Mouse (Mus musculus): ENCODE measurements around the gene Nop53. TPM values are rescaled to one million over a fixed set of nuclear protein-coding genes. Genes with fewer than 3 reads are reported as not detected.

Nop53 gene
- polyA plus RNA-seq, 1 experiment = 91.6 TPM

- H3K27ac ChIP-seq (ENCODE audit: insufficient read depth, low read length) = no peak overlapping the region
- H3K4me1 ChIP-seq (ENCODE audit: control insufficient read depth, insufficient read depth, low read length) = no peaks in the 10 kb centered on the region
- H3K4me3 ChIP-seq (ENCODE audit: insufficient read depth, low read length) = no peak overlapping the region
- TF ChIP-seq CTCF (IDR thresholded peaks at IDR 0.05; ENCODE audit: extremely low read depth, insufficient read depth, low read length) (no peak), POLR2A (IDR thresholded peaks at IDR 0.05; ENCODE audit: extremely low read depth, insufficient read depth, low read length) (no peak)
Observed at GRCm38 (mm10) chr7:15914751-15915150, 31.1 kb downstream of the Nop53 start.

- Histone ChIP-seq H3K4me1 (ENCODE audit: control insufficient read depth, insufficient read depth, low read length) (no peaks in the 10 kb centered on the region), H3K27ac (ENCODE audit: insufficient read depth, low read length) (no peak overlapping the region), H3K4me3 (ENCODE audit: insufficient read depth, low read length) (no peak overlapping the region)
- TF ChIP-seq CTCF (IDR thresholded peaks at IDR 0.05; ENCODE audit: extremely low read depth, insufficient read depth, low read length) (peak; percentile 55; the same call in 1 of the 2 replicates), POLR2A (IDR thresholded peaks at IDR 0.05; ENCODE audit: extremely low read depth, insufficient read depth, low read length) (no peak)
Observed at GRCm38 (mm10) chr7:15914252-15914651, 31.6 kb downstream of the Nop53 start.

- no peak overlapping the region for H3K27ac ChIP-seq (ENCODE audit: insufficient read depth, low read length)
- H3K4me3 ChIP-seq (ENCODE audit: insufficient read depth, low read length) = no peak overlapping the region
- H3K4me1 ChIP-seq (ENCODE audit: control insufficient read depth, insufficient read depth, low read length) = no peaks in the 10 kb centered on the region
- TF ChIP-seq POLR2A (IDR thresholded peaks at IDR 0.05; ENCODE audit: extremely low read depth, insufficient read depth, low read length) = no peak
- peak; percentile 57 for TF ChIP-seq CTCF (IDR thresholded peaks at IDR 0.05; ENCODE audit: extremely low read depth, insufficient read depth, low read length)
Observed at GRCm38 (mm10) chr7:15912183-15912582, 33.7 kb downstream of the Nop53 start.

GRCm38 (mm10) chr7:15910521-15910920, 35.4 kb downstream of the Nop53 start:
- no peaks in the 10 kb centered on the region for H3K4me1 ChIP-seq (ENCODE audit: control insufficient read depth, insufficient read depth, low read length)
- no peak overlapping the region for H3K27ac ChIP-seq (ENCODE audit: insufficient read depth, low read length)
- no peak for TF ChIP-seq POLR2A (IDR thresholded peaks at IDR 0.05; ENCODE audit: extremely low read depth, insufficient read depth, low read length)
- TF ChIP-seq CTCF (IDR thresholded peaks at IDR 0.05; ENCODE audit: extremely low read depth, insufficient read depth, low read length) = no peak
- no peak overlapping the region for H3K4me3 ChIP-seq (ENCODE audit: insufficient read depth, low read length)

- Histone ChIP-seq H3K4me1 (ENCODE audit: control insufficient read depth, insufficient read depth, low read length) (no peaks in the 10 kb centered on the region), H3K4me3 (ENCODE audit: insufficient read depth, low read length) (no peak overlapping the region), H3K27ac (ENCODE audit: insufficient read depth, low read length) (no peak overlapping the region)
- TF ChIP-seq POLR2A (IDR thresholded peaks at IDR 0.05; ENCODE audit: extremely low read depth, insufficient read depth, low read length) (no peak), CTCF (IDR thresholded peaks at IDR 0.05; ENCODE audit: extremely low read depth, insufficient read depth, low read length) (no peak)
Observed at GRCm38 (mm10) chr7:15907971-15908590, 37.8 kb downstream of the Nop53 start.

DNA sequence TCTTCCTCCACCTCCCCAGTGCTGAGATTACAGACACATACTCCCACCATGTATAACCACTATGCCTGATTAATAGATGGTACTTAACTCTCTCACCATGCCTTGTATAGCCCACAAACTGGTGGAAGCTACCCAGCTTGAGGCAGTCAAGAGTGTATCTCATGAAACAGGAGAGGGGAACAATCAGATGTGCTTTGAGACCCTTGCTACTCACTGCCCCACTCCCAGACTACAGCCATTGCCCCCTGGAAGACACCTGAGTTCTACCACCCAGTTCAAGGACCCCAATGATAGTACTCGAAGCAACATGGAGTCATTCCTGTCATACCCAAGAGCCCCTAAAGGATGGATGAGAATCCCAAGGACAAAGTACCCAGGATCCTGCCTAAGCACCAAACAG, 39.3 kb downstream of the Nop53 start:
- TF ChIP-seq POLR2A (IDR thresholded peaks at IDR 0.05; ENCODE audit: extremely low read depth, insufficient read depth, low read length) (no peak), CTCF (IDR thresholded peaks at IDR 0.05; ENCODE audit: extremely low read depth, insufficient read depth, low read length) (no peak)
- Histone ChIP-seq H3K4me1 (ENCODE audit: control insufficient read depth, insufficient read depth, low read length) (no peaks in the 10 kb centered on the region), H3K4me3 (ENCODE audit: insufficient read depth, low read length) (no peak overlapping the region), H3K27ac (ENCODE audit: insufficient read depth, low read length) (no peak overlapping the region)

DNA sequence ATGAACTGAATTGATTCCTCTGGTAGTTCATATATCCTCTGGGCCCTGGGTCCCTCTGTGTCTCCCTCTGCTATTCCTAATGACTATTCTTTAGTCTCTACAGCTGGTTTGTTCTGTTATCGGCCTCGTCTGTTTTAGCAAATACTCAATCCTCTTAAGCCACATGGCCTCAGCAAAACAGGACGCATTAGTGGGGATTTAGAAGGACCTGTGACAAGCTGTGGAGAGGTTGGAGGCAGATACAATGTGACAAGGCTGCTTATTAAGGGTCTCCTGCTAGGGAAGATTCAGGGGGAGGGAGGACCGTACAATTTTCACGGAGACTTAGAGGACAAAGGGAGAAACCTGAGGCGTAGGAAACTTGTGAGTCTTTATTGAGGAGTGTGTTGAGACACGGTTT, 40.0 kb downstream of the Nop53 start:
- Histone ChIP-seq H3K27ac (ENCODE audit: insufficient read depth, low read length) (no peak overlapping the region), H3K4me1 (ENCODE audit: control insufficient read depth, insufficient read depth, low read length) (no peaks in the 10 kb centered on the region)
- TF ChIP-seq POLR2A (IDR thresholded peaks at IDR 0.05; ENCODE audit: extremely low read depth, insufficient read depth, low read length) = no peak
- no peak for TF ChIP-seq CTCF (IDR thresholded peaks at IDR 0.05; ENCODE audit: extremely low read depth, insufficient read depth, low read length)

DNA sequence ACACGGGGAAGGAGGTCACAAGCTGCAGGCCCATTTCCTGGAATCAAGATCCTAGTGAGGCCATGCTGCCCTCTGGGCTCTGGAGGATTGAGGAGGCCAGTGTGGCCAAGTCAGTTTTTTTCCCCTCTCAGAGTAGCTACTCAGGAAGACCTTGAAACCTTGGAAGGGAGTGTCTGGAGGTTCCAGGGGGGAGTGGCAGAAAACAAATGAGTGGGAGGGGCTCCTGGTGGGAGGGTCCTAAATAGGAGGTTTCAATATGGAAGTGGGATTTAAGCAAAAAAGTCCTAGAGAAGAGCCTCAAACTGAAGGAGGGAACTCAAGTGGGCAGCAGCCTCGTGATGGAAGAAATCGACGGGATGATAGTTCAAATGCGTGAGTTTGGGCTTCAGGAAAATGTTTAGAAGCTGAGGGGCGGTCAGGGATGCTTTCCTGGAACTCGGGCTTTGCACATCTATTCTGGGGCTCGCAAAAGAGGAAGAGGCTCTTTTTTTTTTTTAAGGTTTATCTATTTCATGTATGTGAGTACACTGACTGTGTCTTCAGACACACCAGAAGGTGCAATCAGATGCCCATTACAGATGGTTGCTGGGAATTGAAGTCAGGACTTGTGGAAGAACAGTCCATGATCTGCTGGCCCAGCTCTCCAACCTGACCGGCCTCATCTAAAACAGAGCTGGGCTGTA, 44.4 kb downstream of the Nop53 start:
- no peak for TF ChIP-seq CTCF (IDR thresholded peaks at IDR 0.05; ENCODE audit: extremely low read depth, insufficient read depth, low read length)
- TF ChIP-seq POLR2A (IDR thresholded peaks at IDR 0.05; ENCODE audit: extremely low read depth, insufficient read depth, low read length) = no peak
- Histone ChIP-seq H3K4me1 (ENCODE audit: control insufficient read depth, insufficient read depth, low read length) (no peaks in the 10 kb centered on the region), H3K27ac (ENCODE audit: insufficient read depth, low read length) (no peak overlapping the region), H3K4me3 (ENCODE audit: insufficient read depth, low read length) (no peak overlapping the region)

More for the DNA sequence above, 40.0 kb downstream of the Nop53 start:
- no peak overlapping the region for H3K4me3 ChIP-seq (ENCODE audit: insufficient read depth, low read length)

GRCm38 (mm10) chr7:15894251-15894650, 51.6 kb downstream of the Nop53 start:
- H3K4me3 ChIP-seq (ENCODE audit: insufficient read depth, low read length) = no peak overlapping the region
- TF ChIP-seq POLR2A (IDR thresholded peaks at IDR 0.05; ENCODE audit: extremely low read depth, insufficient read depth, low read length) (no peak), CTCF (IDR thresholded peaks at IDR 0.05; ENCODE audit: extremely low read depth, insufficient read depth, low read length) (no peak)
- no peaks in the 10 kb centered on the region for H3K4me1 ChIP-seq (ENCODE audit: control insufficient read depth, insufficient read depth, low read length)
- no peak overlapping the region for H3K27ac ChIP-seq (ENCODE audit: insufficient read depth, low read length)

Other genes starting within 250 kb of the Nop53 start
- gene Obox5, start 195.9 kb downstream of the Nop53 start, polyA plus RNA-seq (2012; rRNA removed) = not detected in 2 replicates
- gene Obox6, start 106.4 kb downstream of the Nop53 start, polyA plus RNA-seq (2012; rRNA removed) = not detected in 2 replicates
- gene Crx, start 66.1 kb downstream of the Nop53 start, polyA plus RNA-seq (2012; rRNA removed) = 0.08 TPM in 1 of 2 replicates, not detected in the other
- 0.13 and 0.27 TPM in 2 replicates for gene Crxos, start 63.5 kb downstream of the Nop53 start, polyA plus RNA-seq (2012; rRNA removed)
- 1,858 and 2,021 TPM in 2 replicates for gene Selenow, start 23.7 kb downstream of the Nop53 start, polyA plus RNA-seq (2012; rRNA removed)
- 4.9 and 5.4 TPM in 2 replicates for gene Ehd2, start 21.5 kb upstream of the Nop53 start, polyA plus RNA-seq (2012; rRNA removed)
- 7.8 and 8.5 TPM in 2 replicates for gene Bicra, start 101.8 kb upstream of the Nop53 start, polyA plus RNA-seq (2012; rRNA removed)
- gene Zfp541, start 115.7 kb upstream of the Nop53 start, polyA plus RNA-seq (2012; rRNA removed) = 0.45 and 0.52 TPM in 2 replicates
- 436 and 444 TPM in 2 replicates for gene Napa, start 152.4 kb upstream of the Nop53 start, polyA plus RNA-seq (2012; rRNA removed)
- 51.3 and 58.5 TPM in 2 replicates for gene Kptn, start 173.8 kb upstream of the Nop53 start, polyA plus RNA-seq (2012; rRNA removed)
- gene Slc8a2, start 183.8 kb upstream of the Nop53 start, polyA plus RNA-seq (2012; rRNA removed) = 164 and 183 TPM in 2 replicates
- 83.3 and 84.0 TPM in 2 replicates for gene Meis3, start 229.0 kb upstream of the Nop53 start, polyA plus RNA-seq (2012; rRNA removed)

Data from cortical plate, adult 2 months (tissue).